In genomic region chr9:67759163-67759955, GRCm38 (mm10) we compare ENCODE assay signal across 9 mouse cellular contexts. TPM values are rescaled to one million over a fixed set of nuclear protein-coding genes. Genes with fewer than 3 reads are reported as not detected.
DNase-seq lines count a peak whose midpoint lies in the region; ATAC-seq lines count a peak whose summit lies in the region.
"Had no signal": no experiment of that assay in that cellular context is flagged by ENCODE, and none has a peak within 500 bp of the region (broad histone marks: within the 10 kb centered on the region; RNA-seq: fewer than 3 reads in every experiment).

Gene C2cd4b, plus strand, starts transcription at chr9:67759437.

- 3% methylated on average over 49 of the region's 49 CpGs for WGBS in heart, embryonic 11.5 days (ENCODE audit: insufficient replicate concordance)

- peak within 1 kb of the TSS; percentile 79 for H3K27ac ChIP-seq in heart, embryonic 11.5 days (ENCODE audit: low read depth, low read length)

- H3K36me3 ChIP-seq in heart, embryonic 11.5 days (ENCODE audit: control insufficient read depth, insufficient read depth, low read length), result no peaks in the 10 kb centered on the region

- no peaks in the 10 kb centered on the region for H3K4me1 ChIP-seq in heart, embryonic 11.5 days (ENCODE audit: control insufficient read depth, insufficient read depth, low read length)

- peak; percentile 39; the same call in 1 of the 2 replicates for ATAC-seq in heart, embryonic 11.5 days (replicated peaks; ENCODE audit: insufficient number of reproducible peaks, low FRiP score, low TSS enrichment)

- H3K4me3 ChIP-seq in heart, embryonic 11.5 days (ENCODE audit: low read depth, low read length), result peak within 1 kb of the TSS; percentile 66
- H3K4me3 ChIP-seq: myocyte had no signal

- peaks cover 4% of the 10 kb centered on the region; the same call in 1 of the 2 replicates for H3K9me3 ChIP-seq in heart, embryonic 11.5 days (replicated peaks; ENCODE audit: control insufficient read depth, low read length)

- H3K27me3 ChIP-seq in heart, embryonic 11.5 days (ENCODE audit: control insufficient read depth, insufficient read depth, low read length), result peaks cover 18% of the 10 kb centered on the region; the same call in 1 of the 2 replicates

- peak within 1 kb of the TSS; percentile 69 for H3K9ac ChIP-seq in heart, embryonic 11.5 days (ENCODE audit: low read depth, low read length)

- DNase-seq in ovary, postnatal 36 days (ENCODE audit: low spot score), result peak; percentile 17
- DNase-seq in ovary, postnatal 10 days (ENCODE audit: low spot score), result no peak
- peak; percentile 45 for DNase-seq in embryo, embryonic 9.5 days (ENCODE audit: extremely low spot score)
- peak; percentile 31 for DNase-seq in kidney, adult 9 months
- peak; percentile 8 for DNase-seq in liver
- peak; percentile 46 for DNase-seq in neural tube, embryonic 10.5 days (ENCODE audit: extremely low spot score, low spot score)
- DNase-seq in spleen, postnatal 36 days (ENCODE audit: low spot score in 2 of 2), result no peak

- peak within 1 kb of the TSS; percentile 89 for H3K4me2 ChIP-seq in heart, embryonic 11.5 days

RNA-seq across cellular contexts. Expression of gene C2cd4b, which starts in this region (rescaled TPM):
- polyA plus RNA-seq in heart, embryonic 11.5 days (2014; fragmentation: Nextera tagmentation; extraction: Ambion mirVana), result 2.0 and 2.6 TPM in 2 replicates
- polyA plus RNA-seq: myocyte had no signal

Comparison
In these comparisons a context has a peak if more than half of its experiments do, and no peak if none do; other contexts are left out.
1. DNase-seq: peak in ovary, postnatal 36 days (single experiment), embryo, embryonic 9.5 days (single experiment), kidney, adult 9 months (single experiment), liver (single experiment) and neural tube, embryonic 10.5 days (single experiment); none in ovary, postnatal 10 days (single experiment) and spleen, postnatal 36 days (0 of 2).